Mouse (Mus musculus) ES-CJ7 (cell line): ENCODE results near the gene Trappc5.
A peak's percentile ranks its signal among the peaks of the same experiment; 100 is the strongest.

Experiments used
- DNase-seq: peaks from one replicate; pipeline ENCODE4 v3.0.0; 2011; ENCODE audit warnings: low read depth, low spot score

Trappc5 gene

DNA sequence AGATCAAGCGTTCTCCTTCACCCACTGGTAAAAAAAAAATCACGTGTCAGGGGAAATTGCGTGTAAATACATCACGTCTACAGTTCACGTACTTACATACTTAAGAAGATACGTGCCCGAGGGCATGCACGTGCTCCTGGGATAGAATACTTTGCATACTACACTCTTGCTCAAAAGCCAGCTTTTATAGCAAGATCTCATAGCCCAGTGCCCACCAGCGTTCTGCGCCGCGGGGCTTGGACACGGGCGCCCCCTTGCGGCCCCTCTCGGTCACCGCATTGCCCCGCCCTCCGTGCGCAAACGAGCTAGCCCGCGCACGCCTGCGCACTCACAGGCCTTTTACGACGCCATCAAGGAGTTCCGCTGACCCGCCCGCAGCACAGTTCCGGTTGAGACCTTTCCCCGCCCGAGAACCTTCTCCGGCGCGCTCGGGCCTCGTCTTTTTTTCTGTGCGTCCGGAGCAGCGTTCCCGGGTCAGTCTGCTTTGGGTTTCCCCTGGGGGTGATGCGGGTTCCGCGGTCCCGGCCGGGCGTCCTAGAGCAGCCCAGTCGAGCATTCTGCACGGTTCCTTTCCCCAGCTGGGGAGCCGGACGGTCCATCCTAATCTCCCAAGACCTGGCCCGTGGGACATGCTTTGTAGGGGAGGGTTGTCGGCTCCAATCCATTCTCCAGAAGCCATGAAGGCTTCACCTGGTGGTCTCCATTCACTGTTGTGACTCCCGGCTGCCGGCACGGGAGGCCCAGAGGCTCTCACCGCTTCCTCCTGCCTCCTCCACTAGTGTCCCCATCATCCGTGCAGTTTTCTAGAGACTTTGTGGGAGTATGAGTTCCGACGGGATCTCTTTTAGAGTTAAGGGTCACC is at the start of gene Trappc5:
Gene Trappc5, plus strand, starts transcription at position 169 of the 862 bp plus-strand sequence.
- peak; percentile 97 for DNase-seq

DNA sequence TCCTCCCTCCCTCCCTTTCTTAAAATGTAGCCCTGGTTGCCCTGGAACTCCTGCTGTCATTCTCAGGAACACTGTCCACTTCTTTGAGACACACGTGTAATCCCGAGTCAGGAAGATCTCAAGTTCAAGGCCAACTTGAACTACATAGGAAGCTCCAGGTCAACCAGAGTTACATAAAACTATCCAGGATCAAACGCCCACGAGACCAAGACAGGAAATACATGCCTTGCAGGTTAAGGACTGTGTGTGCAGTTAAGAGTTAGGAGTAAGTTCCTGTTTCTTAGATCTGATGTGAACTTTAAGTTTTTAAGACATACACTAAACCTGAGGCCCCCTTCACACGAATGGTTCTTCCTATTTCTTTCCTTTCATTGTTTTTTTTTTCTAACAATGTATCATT is 49.1 kb upstream of the Trappc5 start:
- DNase-seq, result no peak

DNA sequence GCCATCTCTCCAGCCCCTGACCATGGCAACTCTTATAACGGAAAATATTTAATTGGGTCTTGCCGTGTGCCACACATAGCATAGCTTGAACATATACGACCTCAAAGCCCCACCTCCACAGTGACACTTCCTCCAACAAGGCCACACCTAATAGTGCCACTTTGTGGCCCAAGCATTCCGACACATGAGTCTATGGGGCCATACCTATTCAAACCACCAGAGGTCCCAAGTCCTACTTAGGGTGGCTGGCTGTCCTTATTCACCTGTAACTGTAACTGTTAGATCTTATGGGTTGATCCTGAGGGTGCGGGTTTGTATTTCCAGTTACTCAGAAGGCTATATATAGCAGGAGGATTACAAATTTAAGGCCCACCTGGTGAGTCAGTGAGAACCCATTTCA is 48.1 kb upstream of the Trappc5 start:
- DNase-seq, result peak; percentile 89

DNA sequence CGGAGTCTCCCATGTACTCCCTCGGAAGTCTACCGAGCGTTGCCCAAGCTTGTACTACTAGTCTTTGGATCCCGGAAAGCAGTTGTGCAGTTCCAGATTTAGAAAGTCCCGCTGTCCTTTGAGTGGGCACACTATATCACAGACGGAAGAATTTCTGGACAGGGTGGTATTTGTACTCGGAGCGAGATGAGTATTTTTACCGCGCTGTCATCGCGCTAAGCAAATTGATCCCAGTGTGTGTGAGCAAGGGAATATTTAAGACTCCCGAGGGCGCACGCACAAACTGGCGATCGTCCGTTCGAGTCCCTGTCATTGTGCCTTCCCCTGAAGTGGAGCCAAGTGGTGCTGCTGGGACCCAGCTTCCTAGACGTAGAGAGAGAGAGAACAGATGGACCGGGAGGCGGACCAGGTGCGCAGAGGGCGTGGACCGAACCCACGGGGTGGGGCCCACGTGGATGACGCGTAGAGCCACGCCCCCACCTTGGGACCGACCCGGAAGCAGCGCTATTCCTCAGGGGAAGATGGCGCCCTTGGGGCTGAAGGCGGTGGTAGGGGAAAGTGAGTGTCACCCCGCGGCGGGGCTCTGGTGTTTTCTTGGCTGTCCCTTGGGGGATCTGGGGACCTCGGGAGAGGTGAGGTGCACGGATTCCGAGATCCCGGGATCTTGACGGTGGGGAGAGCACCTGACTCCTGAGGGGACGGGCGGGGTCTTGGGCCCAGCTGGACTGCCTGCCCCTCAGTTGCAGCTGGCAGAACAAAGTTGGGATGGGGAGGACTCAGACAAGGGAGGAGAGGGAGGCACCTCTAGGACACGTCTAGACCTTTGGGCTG is 45.2 kb upstream of the Trappc5 start, which contains the start of gene Stxbp2:
Gene Stxbp2, plus strand, starts transcription at position 309 of the 831 bp plus-strand sequence.
- peak; percentile 89 for DNase-seq

DNA sequence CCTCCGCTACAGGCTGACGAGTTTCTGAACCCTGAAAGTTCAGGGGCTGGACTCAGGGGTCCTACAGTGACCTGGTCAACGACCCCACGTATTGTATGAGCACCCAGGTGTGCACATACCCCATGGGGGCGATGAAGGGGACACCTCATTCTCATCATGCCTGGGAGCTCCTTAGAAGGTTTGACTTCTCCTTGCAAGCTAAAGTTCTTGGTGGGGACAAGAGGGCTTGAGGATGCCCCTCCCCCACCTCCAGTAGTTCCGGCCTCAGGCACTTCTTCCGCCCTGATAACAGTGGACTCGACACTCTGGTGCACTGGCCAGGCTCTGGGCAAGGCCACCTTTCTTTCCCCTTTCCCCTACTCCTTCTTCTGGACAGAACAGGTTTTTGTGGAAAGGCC is 44.6 kb upstream of the Trappc5 start:
- DNase-seq, result no peak

DNA sequence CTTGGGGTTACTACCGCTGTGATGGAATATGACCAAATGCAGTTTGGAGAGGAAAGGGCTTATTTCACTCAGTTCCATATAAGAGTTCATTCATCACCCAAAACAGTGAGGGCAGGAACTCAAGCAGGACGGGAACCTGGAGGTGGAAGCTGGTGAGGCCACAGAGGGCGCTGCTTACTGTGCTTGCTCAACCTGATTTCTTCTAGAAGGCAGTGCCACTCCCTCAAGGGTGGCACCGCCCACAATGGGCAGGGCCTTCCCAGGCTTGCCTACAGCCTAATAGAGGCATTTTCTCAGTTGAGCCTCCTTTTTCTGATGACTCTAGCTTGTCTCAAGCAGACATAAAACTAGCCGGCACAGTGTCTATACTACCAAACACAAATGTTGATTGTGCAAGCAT is 30.3 kb upstream of the Trappc5 start:
- peak; percentile 86 for DNase-seq

DNA sequence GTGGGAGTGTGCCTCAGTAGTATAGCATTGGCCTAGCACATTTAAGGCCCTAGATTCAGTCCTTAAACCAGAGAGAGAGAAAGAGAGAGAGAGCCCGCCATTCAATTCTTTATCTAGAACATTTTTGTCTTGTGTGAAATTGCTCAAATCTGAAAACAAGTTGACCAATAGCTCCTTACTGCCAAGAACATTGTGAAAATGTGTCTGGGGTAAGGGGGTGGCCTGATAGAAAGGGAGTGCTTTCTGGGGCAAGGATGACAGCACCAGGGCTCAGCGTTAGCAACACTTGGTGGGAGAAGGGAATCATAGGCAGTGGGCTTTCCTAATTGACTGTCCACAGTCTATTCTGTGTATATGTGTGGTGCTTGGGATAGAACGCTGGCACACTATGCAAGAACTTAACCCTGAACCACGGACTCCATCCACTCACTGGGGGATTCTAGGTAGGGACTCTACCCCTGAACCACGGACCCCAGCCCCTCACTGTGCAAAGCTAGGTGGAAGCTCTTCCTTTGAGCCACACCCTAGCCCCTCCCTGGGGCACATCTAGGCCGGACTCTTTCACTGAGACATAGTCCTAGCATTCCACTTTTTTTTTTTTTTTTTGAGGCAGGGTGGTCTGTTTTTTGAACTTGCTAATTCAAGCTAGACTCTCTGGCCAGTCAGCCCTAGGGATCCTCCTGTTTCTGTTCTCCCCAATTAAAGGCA is 29.1 kb upstream of the Trappc5 start:
- DNase-seq, result no peak

DNA sequence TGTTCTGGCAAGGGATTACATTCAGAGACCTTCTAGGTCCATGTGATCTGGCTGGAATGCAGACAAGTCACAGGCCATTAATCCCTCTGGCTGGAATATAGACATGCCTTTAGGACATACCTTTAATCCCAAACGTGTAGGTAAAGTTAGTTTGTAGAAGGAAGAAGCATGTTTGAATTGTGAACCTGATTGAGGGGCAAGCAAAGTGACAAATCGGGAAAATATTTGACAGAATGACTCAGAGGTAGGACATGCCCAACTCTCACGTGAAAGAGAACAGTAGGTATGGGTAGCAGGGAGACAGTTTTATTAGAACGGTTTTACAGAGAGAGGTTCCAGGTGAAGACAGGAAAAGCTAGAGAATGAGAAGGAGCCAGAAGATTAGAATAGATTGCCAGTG is 28.5 kb upstream of the Trappc5 start:
- no peak for DNase-seq

DNA sequence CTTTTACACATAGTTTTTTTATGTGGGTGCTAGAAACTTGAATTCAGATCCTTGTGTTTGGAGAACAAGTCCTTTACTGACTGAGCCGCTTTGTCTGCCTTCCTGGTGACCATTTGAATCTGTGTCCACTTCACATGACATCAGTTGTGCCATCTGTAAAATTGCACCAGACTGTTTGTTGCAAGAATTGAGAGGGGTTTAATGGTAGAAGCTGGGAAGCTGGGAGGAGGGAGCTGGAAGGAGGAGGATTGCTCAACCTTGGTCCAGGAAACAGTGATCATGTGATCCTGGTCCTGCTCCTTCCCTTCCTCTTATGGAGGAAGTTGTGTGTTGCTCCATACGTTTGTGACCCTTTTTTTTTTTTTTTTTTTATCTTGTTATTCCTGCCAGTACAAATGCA is 27.8 kb upstream of the Trappc5 start:
- DNase-seq, result no peak

DNA sequence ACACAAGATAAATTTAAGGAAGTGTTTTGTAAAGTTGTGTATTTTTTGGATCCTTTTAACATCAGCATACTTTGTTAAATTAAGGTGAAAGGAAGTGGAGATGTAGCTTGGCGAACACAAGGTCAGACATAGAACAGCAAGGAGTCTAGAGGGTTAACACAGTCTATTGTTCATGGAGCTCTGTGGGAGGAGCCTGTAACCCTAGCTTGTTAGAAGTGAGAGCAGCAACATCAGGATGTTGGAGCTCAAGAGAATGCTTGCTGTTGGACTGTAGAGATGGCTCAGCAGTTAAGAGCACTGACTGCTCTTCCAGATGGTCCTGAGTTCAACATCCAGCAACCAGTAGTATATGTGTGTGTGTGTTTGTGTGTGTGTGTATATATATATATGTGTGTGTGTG is 27.1 kb upstream of the Trappc5 start:
- peak; percentile 75 for DNase-seq

DNA sequence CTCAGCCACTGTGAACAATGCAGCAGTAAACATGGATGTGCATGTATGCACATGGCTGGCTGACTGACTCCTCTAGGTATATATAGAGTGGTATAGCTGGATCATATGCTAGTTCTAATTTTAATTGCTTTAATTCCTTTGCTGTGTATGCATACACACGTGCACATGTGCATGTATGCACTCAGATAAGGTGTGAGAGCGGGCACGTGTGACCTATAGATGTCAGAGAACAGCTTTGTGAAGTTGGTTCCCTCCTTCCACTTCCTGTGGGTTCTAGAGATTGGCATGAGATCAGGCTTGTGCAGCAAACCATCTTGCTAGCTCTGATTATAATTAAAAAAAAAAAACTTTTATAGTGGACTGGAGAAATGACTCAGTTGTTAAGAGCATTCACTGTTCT is 23.3 kb upstream of the Trappc5 start:
- DNase-seq, result no peak

DNA sequence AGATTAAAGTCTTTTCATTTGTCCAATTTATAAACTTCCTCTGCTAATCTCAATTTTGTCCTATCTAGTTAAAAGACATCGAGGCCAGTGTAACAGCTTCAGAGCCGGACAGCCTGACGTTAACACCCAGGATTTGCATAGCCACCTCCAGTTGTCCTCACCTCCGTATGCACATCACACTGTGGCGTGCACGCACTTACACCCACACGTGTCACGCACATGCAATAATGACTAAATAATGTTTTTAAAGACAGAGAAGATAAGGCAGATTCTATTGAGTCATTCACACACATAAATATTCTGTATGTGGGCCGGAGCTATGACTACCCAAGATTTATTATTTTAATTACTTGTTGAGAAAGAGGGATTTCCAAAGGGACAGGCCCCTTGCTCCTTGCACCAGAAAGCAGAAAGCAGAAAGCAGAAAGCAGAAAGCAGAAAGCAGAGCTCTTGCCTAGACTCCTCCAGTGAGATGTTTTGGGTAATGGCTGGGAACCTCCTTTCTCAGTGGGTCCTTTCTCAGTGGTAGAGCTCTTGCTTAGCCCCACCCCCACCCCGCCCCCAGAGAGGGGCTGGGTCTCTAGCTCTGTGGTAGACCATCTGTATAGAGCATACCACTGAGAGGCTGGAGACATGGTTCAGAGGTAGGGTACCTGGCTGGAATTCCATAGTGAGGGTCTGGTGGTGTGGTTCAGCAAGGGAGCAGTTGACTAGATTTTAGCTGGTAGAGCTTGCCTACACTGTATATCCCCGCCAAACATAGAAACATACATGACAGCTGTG is 21.2 kb upstream of the Trappc5 start:
- no peak for DNase-seq

DNA sequence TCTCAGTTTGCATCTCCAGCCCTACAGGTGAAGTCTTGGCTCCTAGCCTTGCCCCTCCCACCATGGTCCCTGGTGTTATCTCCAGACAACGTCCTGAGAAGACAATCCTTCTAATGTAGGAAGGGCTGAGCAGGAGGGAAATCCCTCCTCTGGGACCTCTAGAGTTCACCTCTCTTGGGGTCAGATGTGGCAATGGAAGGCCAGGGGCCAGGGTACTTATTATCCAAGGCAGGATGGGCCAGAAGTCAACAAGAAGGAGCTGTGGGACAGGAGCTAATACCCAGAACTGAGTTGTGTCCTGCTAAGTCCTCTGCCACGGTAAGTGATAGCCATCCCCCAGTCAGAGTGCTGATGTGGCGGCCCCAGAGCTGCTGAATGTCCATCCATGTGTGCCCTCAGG is 20.6 kb upstream of the Trappc5 start, which contains the start of gene Retn:
Gene Retn, plus strand, starts transcription at position 245 of the 400 bp plus-strand sequence.
- DNase-seq, result no peak

DNA sequence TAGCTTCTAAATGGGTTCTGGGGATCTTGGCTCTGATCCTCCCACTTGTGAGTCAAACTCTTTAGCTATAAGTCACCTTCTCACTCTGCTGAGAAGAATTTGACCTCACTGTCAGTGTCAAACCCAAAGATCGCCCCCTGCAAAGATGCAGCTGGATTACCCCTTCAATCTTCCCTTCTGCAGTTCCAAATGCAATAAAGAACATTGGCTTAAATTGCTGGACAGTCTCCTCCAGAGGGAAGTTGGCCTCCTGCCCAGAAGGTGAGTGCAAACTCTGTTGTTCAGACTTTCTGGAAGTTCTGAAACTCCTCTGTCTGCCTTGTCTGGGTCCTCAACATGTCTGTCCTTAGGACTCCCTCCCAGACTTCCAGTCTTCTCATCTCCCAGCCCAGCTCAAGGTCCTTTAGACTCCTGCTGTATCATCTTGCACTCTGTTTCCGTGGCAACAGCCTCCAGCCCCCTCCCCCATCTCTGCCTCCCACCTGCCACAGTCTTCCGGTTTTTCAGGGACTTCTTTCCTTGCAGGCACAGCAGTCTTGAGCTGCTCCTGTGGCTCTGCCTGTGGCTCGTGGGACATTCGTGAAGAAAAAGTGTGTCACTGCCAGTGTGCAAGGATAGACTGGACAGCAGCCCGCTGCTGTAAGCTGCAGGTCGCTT is 19.2 kb upstream of the Trappc5 start:
- peak; percentile 42 for DNase-seq

DNA sequence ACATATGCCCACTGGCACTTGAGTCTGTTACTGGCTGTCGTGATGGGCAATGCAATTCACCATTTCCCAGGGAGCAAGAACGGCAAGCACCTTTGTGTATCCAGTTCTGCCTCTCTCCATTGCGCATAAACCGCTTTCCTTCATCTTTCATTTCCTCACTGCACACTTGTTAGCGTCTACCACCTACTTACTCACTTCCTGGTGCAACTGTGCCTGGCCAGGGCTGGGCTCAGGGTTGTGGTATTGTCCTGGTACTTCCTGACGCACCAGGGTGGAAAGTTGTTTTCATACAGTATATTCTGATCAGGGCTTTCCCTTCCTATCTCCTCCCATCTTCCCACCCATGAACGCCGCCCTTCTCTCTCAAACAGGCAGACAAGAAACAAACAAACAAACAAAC is 15.2 kb upstream of the Trappc5 start:
- DNase-seq, result no peak

DNA sequence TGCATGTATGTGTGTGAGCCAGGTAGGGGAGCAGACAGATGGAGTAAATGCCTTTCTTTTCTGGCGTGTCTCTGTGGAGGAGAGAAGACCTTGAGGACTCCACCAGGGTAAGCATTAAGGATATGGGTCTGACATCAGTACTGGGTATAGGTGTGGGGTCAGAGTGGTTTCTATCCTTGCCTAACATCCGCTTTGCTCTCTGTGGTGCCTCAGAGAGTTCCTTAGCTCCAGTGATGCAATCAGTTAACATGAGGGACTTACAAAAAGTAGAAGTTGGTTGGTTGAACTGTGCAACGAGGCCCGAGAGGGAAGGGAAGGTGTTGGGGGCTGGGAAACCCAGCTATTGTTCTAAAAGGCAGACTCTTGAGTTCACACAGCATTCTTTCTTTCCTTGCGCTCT is 11.7 kb upstream of the Trappc5 start:
- no peak for DNase-seq

DNA sequence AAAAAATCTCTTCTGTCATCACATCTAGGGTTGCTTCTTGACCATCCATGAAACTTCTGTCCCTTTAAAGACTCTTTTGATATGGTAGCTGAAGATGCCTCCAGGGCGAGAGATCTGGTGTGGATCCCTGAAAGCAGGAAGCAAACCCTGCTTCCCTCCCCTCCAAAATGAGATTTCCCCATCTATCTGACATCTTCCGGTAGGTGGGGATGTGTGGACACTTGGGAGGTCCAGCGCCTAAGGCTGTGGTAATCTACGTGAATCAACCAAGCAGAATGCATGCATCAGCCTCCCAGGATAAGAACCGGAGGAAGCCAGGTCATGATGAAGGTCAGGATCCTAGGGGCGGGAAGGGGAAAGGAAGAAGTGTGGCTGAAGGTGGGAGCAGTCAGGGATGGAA is 10.6 kb upstream of the Trappc5 start, which contains the start of gene Mcemp1:
Gene Mcemp1, plus strand, starts transcription at position 248 of the 400 bp plus-strand sequence.
- DNase-seq, result no peak

DNA sequence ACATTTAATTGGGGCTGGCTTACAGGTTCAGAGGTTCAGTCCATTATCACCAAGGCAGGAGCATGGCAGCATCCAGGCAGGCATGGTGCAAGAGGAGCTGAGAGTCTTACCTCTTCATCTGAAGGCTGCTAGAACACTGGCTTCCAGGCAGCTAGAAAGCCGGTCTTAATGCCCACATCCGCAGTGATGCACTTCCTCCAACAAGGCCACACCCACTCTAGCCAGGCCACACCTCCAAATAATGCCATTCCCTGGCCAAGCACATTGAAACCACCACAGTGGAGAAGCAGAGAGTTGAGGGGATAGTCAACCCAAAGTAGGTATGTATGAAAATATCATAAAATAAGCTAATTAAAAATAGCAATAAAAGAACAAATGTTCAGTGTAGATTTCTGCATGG is 5.7 kb upstream of the Trappc5 start:
- DNase-seq, result peak; percentile 55

DNA sequence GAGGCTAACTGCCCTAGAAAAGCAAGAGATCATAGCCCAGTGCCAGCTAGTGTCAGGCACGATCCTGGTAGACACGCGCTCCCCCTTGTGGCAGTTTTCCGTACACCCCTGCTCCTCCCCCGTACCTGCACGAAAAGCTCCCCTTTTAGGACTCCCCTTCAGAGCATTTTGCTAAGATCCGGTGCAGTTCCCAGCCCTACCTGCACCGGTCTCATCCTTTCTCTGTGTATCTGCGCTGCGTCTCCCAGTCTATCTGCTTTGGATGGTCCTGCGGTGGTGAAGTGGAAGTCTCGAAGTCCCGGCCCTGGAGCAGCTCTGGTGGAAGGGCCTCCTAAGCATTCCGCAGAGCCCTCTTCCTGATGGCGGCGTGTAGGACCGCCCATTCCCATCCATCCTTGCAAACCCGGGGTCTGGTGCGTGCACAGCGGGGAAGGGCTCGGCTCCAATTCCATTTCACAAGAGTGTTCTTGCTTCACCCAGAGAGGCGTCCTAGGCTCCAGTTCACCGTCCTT is 4.1 kb upstream of the Trappc5 start, which contains the start of gene Fcor:
Gene Fcor, minus strand, starts transcription at position 383 of the 512 bp plus-strand sequence.
- peak; percentile 95 for DNase-seq

DNA sequence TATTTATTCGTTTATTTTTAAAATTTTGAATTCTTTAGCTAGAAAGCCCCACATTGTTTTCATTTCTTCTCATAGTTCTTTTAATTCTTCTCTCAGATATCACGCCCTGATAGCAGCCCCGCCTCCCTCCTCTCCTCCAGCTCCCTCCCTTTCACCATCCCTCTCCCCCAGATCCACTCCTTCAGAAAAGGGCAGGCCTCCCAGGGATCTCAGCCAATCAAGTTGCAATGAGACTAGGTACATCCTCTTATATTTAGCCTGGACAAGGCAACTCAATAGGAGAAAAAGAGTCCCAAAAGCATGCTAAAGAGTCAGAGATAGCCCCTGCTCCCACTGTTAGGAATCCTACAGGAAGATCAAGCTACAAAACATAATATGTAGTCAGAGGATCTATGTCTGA is 1.4 kb upstream of the Trappc5 start:
- no peak for DNase-seq
